Mouse (Mus musculus): ENCODE data around the gene Eif2s1. TPM values are rescaled to one million over a fixed set of nuclear protein-coding genes. Genes with fewer than 3 reads are reported as not detected.
A peak's percentile ranks its signal among the peaks of the same experiment; 100 is the strongest.
"Not testable (repeated sequence)": the region's sequence is repeated elsewhere in the genome, so short reads cannot be mapped to it uniquely, and the experiment has no call there.

Eif2s1 gene
- polyA plus RNA-seq, 3 experiments from 2014 or later: 172 to 284 (median 198) TPM

GRCm38 (mm10) chr12:78915561-78915960, 53.9 kb downstream of the Eif2s1 start:
- ATAC-seq: no peak

- ATAC-seq: no peak
These were observed 54.7 kb downstream of the Eif2s1 start for GRCm38 (mm10) chr12:78916278-78916677.

- ATAC-seq: peak; percentile 77
These were observed 56.8 kb downstream of the Eif2s1 start for GRCm38 (mm10) chr12:78918227-78919078.

- peak; percentile 94 for ATAC-seq
These were observed 57.6 kb downstream of the Eif2s1 start for GRCm38 (mm10) chr12:78919079-78919712.

- ATAC-seq: no peak
These were observed 59.8 kb downstream of the Eif2s1 start for GRCm38 (mm10) chr12:78921421-78921820.

GRCm38 (mm10) chr12:78922058-78922457, 60.4 kb downstream of the Eif2s1 start:
- ATAC-seq: no peak

GRCm38 (mm10) chr12:78922977-78923376, 61.4 kb downstream of the Eif2s1 start:
- not testable (repeated sequence) for ATAC-seq

- ATAC-seq: no peak
These were observed 62.0 kb downstream of the Eif2s1 start for GRCm38 (mm10) chr12:78923539-78924189.

GRCm38 (mm10) chr12:78927287-78927686, 65.7 kb downstream of the Eif2s1 start:
- no peak for ATAC-seq

GRCm38 (mm10) chr12:78929900-78930299, 68.3 kb downstream of the Eif2s1 start:
- ATAC-seq: no peak

GRCm38 (mm10) chr12:78936494-78936893, 74.9 kb downstream of the Eif2s1 start:
- no peak for ATAC-seq

Other genes starting within 250 kb of the Eif2s1 start
- not detected for gene Fam71d, start 170.3 kb upstream of the Eif2s1 start, polyA plus RNA-seq (2017; shearing (Covaris generic))
- gene Mpp5, start 112.9 kb upstream of the Eif2s1 start, polyA plus RNA-seq (2017; shearing (Covaris generic)): 10 to 100 TPM; 10.1 to 25.8 (median 15.2) TPM
- 100 to 1,000 TPM; 197 to 235 (median 223) TPM for gene Atp6v1d, start 181 bp upstream of the Eif2s1 start, polyA plus RNA-seq (2017; shearing (Covaris generic))
- gene Plek2, start 45.1 kb downstream of the Eif2s1 start, polyA plus RNA-seq (2017; shearing (Covaris generic)): under 1 TPM in 2 of 3 experiments, not detected in 1; 0.35 to 0.45 TPM
- 10 to 100 TPM; 29.6 to 43.9 (median 34.4) TPM for gene Tmem229b, start 145.8 kb downstream of the Eif2s1 start, polyA plus RNA-seq (2017; shearing (Covaris generic))
- under 1 TPM; 0.07 to 0.14 (median 0.09) TPM for gene Plekhh1, start 167.3 kb downstream of the Eif2s1 start, polyA plus RNA-seq (2017; shearing (Covaris generic))
- gene Pigh, start 227.8 kb downstream of the Eif2s1 start, polyA plus RNA-seq (2017; shearing (Covaris generic)): 10 to 100 TPM; 24.0 to 33.4 (median 31.1) TPM

Data from inflammation-experienced regulatory T-cells, adult 6 months (primary cell).